ENCODE assay signal across 8 mouse cellular contexts in the genomic region with DNA sequence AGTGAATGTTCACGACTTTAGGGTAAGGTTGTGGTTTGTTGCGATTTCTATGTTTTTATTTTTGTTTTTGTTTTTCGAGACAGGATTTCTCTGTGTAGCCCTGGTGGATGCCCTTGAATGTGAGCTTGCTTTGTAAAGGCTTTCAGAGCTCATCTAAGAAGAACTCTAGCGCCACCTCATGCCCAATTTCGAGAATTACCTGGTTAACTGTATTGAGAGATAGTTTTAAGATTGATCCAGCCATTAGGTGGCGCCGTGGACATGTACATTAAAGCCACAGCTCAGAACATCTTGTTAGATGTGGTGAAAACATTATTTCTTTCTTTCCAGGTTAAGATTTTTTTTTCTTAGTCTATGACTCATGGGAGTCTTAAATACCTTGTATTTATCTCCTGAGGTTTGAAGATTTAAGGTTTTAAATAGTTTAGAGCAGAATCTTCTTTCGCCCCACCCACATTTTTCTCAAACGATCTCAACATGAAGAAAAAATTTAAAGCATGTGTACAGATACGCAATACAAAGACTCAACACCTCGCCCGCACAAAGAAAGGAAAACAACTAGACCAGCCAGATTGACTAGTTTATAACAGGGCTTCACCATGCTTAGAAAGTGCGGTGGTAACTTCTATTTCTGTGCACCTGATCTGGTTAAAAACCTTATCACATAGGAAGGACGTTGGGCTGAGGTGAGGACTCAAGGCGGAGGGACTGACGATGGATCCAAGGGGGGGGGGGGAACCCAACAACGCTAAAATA. TPM values are rescaled to one million over a fixed set of nuclear protein-coding genes. Genes with fewer than 3 reads are reported as not detected.
DNase-seq lines count a peak whose midpoint lies in the region; ATAC-seq lines count a peak whose summit lies in the region.

No protein-coding gene starts in this region.

- WGBS in hindbrain, embryonic 11.5 days = 39% methylated on average over 17 of the region's 17 CpGs
- WGBS in lung, embryonic 16.5 days = 17% methylated on average over 17 of the region's 17 CpGs

- H3K4me3 ChIP-seq in hindbrain, embryonic 11.5 days (ENCODE audit: low read depth, low read length) = no peak overlapping the region
- H3K4me3 ChIP-seq in lung, embryonic 16.5 days (ENCODE audit: low read length) = no peak overlapping the region

- 0 out of 2 replicates have a peak, but pooled peaks cover 3% of the 10 kb centered on the region for H3K4me1 ChIP-seq in hindbrain, embryonic 11.5 days (replicated peaks; ENCODE audit: control insufficient read depth, insufficient read depth, low read length)
- H3K4me1 ChIP-seq in lung, embryonic 16.5 days (replicated peaks; ENCODE audit: control insufficient read depth, insufficient read depth, low read length) = no peaks in the 10 kb centered on the region; the same call in 1 of the 2 replicates

- no peaks in the 10 kb centered on the region for H3K9me3 ChIP-seq in hindbrain, embryonic 11.5 days (ENCODE audit: control insufficient read depth, low read length)
- no peaks in the 10 kb centered on the region for H3K9me3 ChIP-seq in lung, embryonic 16.5 days (ENCODE audit: control insufficient read depth, low read length)

- H3K27ac ChIP-seq in hindbrain, embryonic 11.5 days (ENCODE audit: low read depth, low read length) = no peak overlapping the region
- peak overlapping the region; percentile 52 for H3K27ac ChIP-seq in lung, embryonic 16.5 days (ENCODE audit: low read length)

- H3K36me3 ChIP-seq in hindbrain, embryonic 11.5 days (ENCODE audit: control insufficient read depth, insufficient read depth, low read length) = no peaks in the 10 kb centered on the region
- no peaks in the 10 kb centered on the region for H3K36me3 ChIP-seq in lung, embryonic 16.5 days (ENCODE audit: control insufficient read depth, insufficient read depth, low read length)

- peak; percentile 84 for ATAC-seq in hindbrain, embryonic 11.5 days (ENCODE audit: low FRiP score)
- ATAC-seq in lung, embryonic 16.5 days (ENCODE audit: low read depth) = peak; percentile 62

- peak; percentile 79 for DNase-seq in Muller cell, postnatal 12 days (ENCODE audit: inconsistent ontology term)
- peak; percentile 89 for DNase-seq in cerebellum, adult 9-11 months
- DNase-seq in frontal cortex, postnatal 10 days (ENCODE audit: low spot score in 2 of 2) = peak; percentile 87 to 91
- DNase-seq in hindbrain, embryonic 11.5 days (ENCODE audit: low spot score) = peak; percentile 97
- peak; percentile 97 for DNase-seq in layer of hippocampus, adult 9-11 months
- peak; percentile 70 for DNase-seq in ovary, postnatal 36 days (ENCODE audit: low spot score)
- DNase-seq in thymus, postnatal 36 days = peak; percentile 76 to 84

- no peak overlapping the region for H3K9ac ChIP-seq in hindbrain, embryonic 11.5 days (ENCODE audit: low read depth, low read length)
- H3K9ac ChIP-seq in lung, embryonic 16.5 days (ENCODE audit: low read length) = no peak overlapping the region

- H3K27me3 ChIP-seq in hindbrain, embryonic 11.5 days (ENCODE audit: control insufficient read depth, insufficient read depth, low read length) = no peaks in the 10 kb centered on the region
- H3K27me3 ChIP-seq in lung, embryonic 16.5 days (ENCODE audit: control insufficient read depth, insufficient read depth, low read depth, low read length) = no peaks in the 10 kb centered on the region

- no peak overlapping the region for H3K4me2 ChIP-seq in hindbrain, embryonic 11.5 days (replicated peaks; ENCODE audit: low read depth, low read length)
- H3K4me2 ChIP-seq in lung, embryonic 16.5 days (ENCODE audit: low read depth, low read length) = peak overlapping the region; percentile 29; the same call in 1 of the 2 replicates

RNA-seq across cellular contexts. Expression of a gene that starts 40.1 kb away (rescaled TPM):
- 10.6 and 12.3 TPM in 2 replicates for polyA plus RNA-seq in hindbrain, embryonic 11.5 days (2014; fragmentation: Nextera tagmentation; extraction: Ambion mirVana)
- 26.8 and 29.0 TPM in 2 replicates for polyA plus RNA-seq in lung, embryonic 16.5 days (2015; fragmentation: Nextera tagmentation; extraction: Ambion mirVana)
